Mouse (Mus musculus) ES-E14 (cell line): ENCODE data around the gene Wnt11.

Experiments used
- HCFC1 ChIP-seq: IDR thresholded peaks from 2 replicates; pipeline ENCODE4 v1.6.1; 2012; ENCODE audit warnings: low read length, inconsistent platforms, borderline replicate concordance; ENCODE audit not compliant: insufficient read depth
- ZNF384 ChIP-seq: IDR thresholded peaks from 2 replicates; pipeline ENCODE4 v1.6.1; 2012; ENCODE audit warnings: low read depth, low read length, inconsistent platforms

DNA sequence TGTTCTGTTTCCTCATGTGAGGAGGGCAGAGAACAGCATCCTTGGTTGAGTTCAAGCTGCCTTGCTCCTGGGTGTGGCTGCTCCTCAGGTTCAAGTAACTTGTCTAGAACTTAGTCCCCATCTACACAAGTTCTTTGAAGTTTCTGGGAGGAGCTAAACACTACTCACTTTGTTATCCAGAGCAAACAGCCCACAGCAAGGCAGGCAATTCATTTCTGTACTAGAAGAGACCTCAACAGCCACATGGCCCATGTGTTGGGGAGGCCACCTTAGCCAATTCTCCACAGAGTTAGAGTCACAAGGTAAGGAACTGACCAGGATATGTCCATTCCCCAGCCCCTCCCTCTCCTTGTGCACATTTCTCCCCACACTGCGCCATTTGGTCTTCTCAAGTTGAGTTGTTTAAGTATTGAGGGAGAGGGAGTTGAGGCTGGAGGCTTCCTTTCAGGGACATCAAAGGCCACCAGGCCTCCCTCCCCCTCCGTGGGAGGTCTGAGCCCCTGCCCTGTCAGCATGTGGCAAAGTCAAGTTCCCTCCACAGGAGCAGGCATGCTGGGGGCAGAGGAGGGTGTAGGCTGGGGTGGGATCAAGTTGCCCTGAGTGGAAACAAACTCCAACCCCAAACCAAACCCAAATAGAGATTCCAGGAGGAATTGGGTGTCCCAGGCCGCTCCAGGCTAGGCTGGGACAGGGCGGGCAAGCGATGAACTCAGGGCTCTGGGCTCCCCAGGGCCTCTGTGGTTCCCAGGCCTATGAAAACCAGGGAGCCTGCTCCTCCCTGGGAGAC lies 37.4 kb upstream of the Wnt11 start:
- TF ChIP-seq ZNF384 (no peak), HCFC1 (no peak)
